Mouse (Mus musculus) spleen, adult 12 weeks (tissue): ENCODE results near the gene Ehmt1.

Experiments used
- DNase-seq: peaks from one replicate; pipeline ENCODE4 v3.0.0; 2022; ENCODE audit warnings: low spot score

Ehmt1 gene

DNA sequence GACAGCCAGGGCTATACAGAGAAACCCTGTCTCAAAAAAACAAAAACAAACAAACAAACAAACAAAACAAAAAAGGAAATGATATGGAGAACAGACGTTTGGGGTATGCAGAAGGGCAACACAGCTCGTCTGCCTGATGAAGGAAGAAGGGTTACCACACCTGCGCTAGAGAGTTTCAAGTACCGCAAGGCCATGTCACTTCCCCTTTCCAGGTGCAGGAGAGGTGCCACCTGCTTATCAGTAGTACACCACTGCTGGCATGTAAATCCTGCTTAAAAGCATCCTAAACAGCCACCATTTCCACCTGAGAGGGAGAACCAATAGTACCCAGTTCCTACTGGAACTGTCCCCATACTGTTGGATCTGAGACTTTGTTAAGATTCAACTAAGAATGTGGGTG is 113.8 kb downstream of the Ehmt1 start:
- no peak for DNase-seq

DNA sequence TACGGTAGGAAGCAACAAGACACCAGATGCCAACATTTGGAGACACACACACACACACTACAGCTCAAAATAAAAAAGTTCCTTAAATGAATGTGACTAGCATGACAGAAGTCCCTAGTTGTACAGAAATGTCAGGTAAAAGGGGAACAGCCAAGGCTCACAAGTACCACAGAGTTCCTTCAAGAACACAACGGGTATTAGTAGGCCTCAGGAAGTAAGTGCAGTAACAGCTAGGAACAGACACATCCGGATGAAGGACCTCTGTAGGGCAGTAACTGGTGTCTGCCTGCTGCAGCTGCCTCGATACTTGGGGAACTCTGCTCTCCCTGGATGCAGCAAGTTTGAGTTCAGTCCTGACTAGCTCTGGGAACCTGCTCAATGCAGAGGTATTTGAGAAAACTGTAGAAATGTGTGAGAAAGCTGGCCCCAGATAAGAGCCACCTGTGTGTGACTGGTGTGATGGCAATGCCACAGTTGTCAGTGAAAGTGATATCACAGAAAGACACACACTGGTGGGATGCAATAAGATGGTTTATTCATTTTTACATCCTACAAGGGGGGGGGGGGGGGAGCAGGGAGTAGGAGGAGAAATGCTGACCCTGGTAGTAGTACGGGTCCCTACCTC is 122.5 kb downstream of the Ehmt1 start:
- no peak for DNase-seq

DNA sequence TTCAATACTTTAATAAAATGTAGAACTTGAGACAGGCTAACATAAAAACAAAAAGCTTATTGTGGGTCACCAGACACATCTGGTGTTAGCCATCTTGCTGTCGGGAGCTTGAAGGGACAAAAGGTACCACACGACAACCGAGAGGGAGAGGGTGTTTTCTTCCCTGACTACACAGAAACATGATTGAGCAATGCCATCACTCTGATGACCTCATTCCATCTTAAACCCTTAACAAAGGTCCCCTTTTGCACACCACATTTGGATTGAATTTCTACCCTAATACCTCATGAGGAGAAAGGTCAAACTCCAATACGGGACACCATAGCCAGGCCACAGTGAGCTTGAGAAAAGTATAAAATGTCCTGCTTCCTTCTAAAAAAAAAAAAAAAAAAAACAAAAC is 132.2 kb downstream of the Ehmt1 start:
- no peak for DNase-seq

DNA sequence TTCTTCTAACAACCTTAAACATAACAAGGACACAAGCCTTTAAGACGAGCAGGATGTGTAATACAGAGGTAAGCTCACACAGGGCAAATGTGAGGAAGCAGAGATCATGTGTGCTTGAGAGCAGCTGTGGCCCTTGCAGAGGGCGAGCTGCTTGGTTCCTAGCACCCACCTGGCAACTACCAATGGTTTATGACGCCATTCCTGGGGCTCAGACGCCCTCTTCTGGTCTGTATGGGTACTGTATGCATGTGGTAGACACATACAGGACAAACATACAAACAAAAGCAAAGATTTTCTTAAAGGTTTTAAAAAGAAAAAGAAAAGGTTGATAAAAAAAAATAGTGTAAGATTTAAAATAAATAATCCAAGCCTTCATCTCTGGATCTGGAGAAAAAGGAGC is 138.2 kb downstream of the Ehmt1 start:
- DNase-seq: no peak

DNA sequence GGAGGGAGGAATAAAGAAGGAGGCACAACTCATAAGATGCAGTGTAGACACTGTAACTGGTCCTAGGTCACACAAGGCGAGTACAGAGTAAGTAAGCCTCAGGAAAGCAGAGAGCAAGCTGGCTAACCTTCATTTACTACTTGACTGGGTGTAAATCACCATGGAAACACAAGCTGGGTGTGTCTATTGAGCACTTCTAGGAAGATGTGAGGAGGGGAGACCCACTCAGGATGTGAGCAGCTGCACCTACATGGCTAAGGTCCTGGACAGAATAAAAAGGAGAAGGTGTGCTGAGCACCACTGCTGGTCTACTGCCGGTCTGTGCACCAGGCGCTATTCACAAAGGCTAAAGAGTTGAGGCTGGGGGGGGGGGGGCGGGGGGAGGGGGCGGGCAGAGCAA is 142.6 kb downstream of the Ehmt1 start:
- DNase-seq: no peak

DNA sequence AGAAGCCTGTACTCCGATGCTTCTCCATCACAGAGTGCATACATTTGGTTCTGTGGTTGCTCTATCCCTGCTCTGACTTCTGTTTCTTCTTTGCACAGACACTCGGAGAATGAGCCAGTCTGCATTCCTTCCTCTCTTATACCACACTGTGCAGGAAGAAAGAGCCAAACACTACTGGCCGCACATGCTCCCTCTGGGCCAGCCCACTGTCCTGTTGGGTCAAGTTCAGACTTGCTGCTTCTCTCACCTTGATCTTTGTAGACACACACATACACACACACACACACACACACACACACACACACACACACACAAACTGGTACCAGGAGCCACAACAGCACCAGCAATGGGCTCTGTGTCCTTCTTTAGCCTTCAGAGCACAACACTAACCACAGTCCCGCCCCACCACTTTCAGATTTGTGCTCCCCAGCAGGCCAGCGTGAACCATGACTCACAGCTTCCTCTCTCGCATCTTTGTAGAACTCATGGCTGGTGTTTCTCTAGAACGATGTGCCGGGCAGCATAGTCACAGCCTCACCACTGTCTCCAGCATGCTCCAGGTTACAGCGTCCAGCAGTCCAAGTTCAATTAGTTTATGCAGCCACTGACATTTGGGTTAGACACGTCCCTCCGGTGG is 143.3 kb downstream of the Ehmt1 start:
- DNase-seq: no peak

DNA sequence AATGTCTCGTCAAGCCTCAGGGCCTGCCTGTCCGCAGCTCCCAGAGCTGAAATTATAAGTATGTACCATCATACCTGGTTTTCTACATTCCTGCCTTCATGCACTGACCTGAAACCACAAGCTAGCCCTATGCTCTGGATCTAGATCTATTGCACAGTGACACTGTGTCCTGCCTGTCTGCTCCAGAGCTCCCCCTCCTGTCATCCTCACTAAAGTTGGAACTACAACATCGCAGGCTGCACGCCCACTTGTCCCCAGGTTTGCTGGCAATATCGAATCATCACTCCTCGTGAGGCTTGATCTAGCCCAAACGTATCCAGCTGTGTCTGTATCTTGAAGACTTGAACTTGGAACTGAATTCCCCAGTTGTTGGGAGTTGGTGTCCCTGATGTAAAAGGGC is 144.6 kb downstream of the Ehmt1 start:
- DNase-seq: no peak

DNA sequence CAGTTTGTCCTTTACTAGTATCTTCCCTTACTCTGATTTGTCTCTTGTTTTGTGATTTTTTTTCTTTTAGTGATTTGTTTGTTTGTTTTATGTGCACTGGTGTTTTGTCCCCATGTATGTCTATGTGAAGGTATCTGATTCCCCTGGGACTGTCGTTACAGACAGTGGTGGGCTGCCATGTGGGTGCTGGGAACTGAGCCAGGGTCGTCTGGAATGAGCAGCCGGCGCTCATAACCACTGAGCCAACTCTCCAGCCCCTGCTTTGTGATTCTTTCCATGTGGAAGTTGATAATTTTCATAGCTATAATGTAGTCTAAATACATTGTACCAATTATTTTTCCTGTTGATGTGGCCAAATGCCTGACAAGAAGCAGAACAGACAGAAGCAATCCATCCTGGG is 148.6 kb downstream of the Ehmt1 start:
- no peak for DNase-seq

DNA sequence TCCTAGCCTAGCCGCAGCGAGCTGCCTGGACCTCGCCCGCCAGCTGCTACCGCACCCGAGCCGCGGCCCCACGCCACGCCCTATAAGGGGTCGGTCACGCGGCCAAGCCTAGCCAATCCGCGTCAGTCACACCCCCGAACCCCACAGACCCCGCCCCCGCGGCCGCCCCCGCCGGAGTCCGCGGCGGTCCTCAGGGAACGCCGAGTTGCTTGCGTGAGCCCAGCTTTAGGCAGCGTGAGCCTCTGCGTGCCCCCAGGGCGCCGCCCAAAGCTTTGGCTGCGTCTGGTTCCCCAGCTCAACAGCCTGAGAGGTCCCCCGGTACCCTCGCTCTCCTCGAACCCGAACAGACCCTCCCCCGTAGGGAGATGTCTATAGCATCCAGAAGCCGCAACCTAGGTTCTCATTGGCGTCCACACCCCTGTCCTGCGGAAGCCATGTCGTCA is 156.3 kb downstream of the Ehmt1 start, which contains the start of gene Cacna1b:
Gene Cacna1b, minus strand, starts transcription at position 38 of the 443 bp plus-strand sequence.
- DNase-seq: no peak

DNA sequence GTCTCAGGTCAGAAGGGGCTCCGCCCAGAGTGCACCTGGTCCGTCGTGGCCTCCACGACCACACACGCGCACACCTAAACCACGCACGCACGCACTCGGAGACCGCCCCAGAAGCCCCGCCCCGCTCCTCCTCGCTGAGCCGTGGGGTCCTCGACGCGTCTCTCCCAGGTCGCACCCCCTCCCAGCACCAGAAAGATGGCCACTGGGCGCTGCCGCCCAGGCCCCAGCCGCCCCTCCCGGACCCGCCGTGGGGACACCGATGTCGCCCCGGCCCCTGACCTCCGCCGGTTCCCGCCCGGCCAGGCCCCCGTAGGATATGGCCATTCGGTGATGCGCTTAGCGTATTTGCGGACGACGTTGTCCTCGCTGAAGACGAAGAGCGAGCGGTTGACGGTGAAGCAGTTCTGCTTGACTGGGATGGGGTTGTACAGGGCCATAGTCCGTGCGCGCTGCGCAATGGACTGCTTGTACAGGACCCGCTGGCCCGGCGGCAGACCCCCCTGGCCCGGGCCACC is 156.9 kb downstream of the Ehmt1 start:
- no peak for DNase-seq

DNA sequence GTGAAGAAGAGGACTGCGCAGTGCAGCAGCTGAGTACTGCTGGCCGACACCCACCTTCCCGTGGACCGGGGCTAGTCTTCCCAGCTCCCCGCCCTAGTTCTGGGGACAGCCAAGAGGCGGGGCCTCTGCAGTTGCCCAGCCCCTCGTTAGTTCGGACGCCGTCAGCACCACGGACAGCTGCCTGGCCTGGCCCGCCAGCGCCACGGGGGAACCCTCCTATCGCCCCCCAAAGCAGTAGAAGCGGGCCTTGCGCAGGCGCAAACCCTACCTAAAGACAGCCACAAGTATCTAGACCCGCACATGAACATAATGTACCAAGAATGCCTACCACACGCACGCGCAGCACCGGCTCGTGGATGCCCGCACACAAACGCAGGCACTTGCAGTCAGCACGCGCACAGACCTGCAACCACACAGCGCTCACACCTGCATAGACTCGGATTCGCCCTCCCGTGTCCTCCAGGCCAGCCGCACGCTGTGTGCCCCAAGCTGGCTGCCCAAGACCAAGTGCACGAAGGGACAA is 157.4 kb downstream of the Ehmt1 start:
- DNase-seq: no peak

DNA sequence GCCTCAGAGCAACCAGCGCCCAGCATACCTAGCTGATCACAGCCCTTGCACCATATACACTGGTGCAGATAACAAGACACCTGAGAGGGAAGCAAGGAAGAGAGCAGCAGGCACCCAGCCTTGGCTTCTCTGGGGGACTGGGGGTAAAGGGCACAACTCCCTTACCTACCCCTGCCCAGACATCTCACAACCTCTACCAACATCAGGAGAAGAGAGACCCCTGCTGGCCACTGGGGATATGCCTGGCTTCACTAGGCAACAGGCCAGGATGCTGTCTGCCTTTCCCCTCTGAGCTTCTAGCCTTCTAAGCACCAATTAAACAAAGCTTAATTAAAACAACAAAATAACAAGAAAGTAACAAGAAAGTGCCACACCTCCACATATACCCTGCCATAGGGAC is 164.1 kb downstream of the Ehmt1 start:
- peak; percentile 30 for DNase-seq

DNA sequence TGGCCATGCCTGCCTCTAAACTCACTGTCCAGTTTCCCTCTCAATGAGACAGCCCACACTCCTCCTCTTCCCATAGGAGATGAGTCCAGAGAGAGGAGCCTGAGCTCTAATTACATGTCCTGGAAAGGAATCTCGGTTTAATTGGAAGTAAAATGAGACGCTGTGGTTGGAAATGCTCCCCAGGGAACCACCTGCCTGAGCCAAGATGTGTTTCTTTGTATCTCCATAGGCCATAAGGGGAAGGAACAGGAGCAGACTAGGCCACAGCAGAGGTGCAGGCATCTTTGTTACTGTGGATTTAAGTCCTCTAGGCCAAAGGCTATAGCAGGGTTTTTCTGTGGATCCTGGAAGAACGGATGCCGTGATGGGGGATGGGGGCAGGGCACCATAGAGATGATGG is 166.8 kb downstream of the Ehmt1 start:
- DNase-seq: no peak

DNA sequence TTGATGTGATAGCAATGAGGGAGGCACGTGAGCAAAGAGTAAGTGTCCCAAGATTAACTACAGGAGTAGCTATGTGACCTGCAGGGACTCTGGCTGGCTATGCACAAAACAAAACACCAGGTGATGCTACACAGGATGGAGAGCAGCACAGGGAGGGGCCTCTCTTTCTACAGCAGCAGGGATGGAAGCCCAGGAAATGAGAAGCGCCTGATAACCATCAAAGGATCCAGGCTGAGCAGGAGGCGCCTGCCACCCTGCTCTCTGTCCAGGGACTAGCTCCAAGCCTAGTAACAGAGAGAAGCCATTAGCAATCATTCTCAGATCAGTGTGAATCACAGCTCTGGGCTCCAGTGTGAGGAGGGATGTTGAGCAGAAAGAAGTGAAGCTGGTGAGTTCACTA is 169.4 kb downstream of the Ehmt1 start:
- DNase-seq: no peak

DNA sequence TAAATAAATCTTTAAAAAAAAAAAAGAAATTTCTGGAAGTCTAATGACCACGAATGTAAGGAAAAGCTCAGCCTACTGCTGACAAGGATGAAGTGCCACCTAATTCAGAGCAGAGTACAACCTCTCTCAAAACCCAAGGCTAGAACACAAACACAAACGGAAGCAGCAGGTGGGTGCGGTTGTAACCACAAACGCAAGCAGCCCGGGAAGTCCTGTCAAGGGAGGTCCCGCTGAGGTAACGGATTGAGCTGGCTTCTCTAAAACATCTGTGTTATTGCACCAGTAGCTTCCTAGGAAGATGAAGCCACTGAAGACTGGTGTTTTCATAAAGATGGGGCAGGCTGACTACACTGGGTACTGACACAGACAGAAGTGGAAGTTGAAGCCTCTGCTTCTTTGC is 171.5 kb downstream of the Ehmt1 start:
- no peak for DNase-seq
